In genomic region chr19:56811590-56811989, GRCm38 (mm10) we compare ENCODE assay signal across 9 mouse cellular contexts. TPM values are rescaled to one million over a fixed set of nuclear protein-coding genes. Genes with fewer than 3 reads are reported as not detected.
A peak's percentile ranks its signal among the peaks of the same experiment; 100 is the strongest.
DNase-seq lines count a peak whose midpoint lies in the region; ATAC-seq and TF ChIP-seq lines count a peak whose summit lies in the region.
"Had no signal": no experiment of that assay in that cellular context is flagged by ENCODE, and none has a peak within 500 bp of the region (broad histone marks: within the 10 kb centered on the region; RNA-seq: fewer than 3 reads in every experiment).

No protein-coding gene starts in this region.

- peaks cover 10% of the 10 kb centered on the region for H3K4me1 ChIP-seq in intestine, embryonic 16.5 days (ENCODE audit: control insufficient read depth, insufficient read depth, low read length)
- H3K4me1 ChIP-seq in liver, embryonic 14.5 days (replicated peaks; ENCODE audit: control insufficient read depth in 2 of 2, insufficient read depth in 2 of 2, low read length in 1 of 2): peaks cover 0 to 5% of the 10 kb centered on the region in 2 experiments; a peak in 1 of 4 replicates

- no peaks in the 10 kb centered on the region for H3K27me3 ChIP-seq in intestine, embryonic 16.5 days (replicated peaks; ENCODE audit: control insufficient read depth, insufficient read depth, low read length)
- H3K27me3 ChIP-seq in liver, embryonic 14.5 days (ENCODE audit: control insufficient read depth, insufficient read depth, low read length): no peaks in the 10 kb centered on the region
- H3K27me3 ChIP-seq: heart, embryonic 15.5 days had no signal

- no peak overlapping the region for H3K27ac ChIP-seq in gastrocnemius, adult 2 months
- H3K27ac ChIP-seq in intestine, embryonic 16.5 days (ENCODE audit: low read length): no peak overlapping the region
- H3K27ac ChIP-seq in liver, embryonic 14.5 days: no peak overlapping the region
- H3K27ac ChIP-seq: heart, embryonic 15.5 days had no signal

- peak; percentile 49 for TF ChIP-seq EP300 in liver, embryonic 14.5 days (IDR thresholded peaks at IDR 0.05; ENCODE audit: low read depth)

- DNase-seq in CD4-positive, CD25-positive, alpha-beta regulatory T cell, adult 2 months (ENCODE audit: low read depth, low spot score): peak; percentile 34
- DNase-seq in thymus, postnatal 4 days: peak; percentile 46
- no peak for DNase-seq in thymus, postnatal 0 days (ENCODE audit: low spot score)
- peak; percentile 68 for DNase-seq in gastrocnemius, adult 2 months
- DNase-seq in liver, embryonic 14.5 days (ENCODE audit: low read depth in 3 of 3, low spot score in 3 of 3): peak in 2 of 3 experiments; percentile 33 to 48
- DNase-seq in retina, postnatal 1 day: peak; percentile 62

- H3K4me2 ChIP-seq in intestine, embryonic 16.5 days (ENCODE audit: low read depth, low read length): no peak overlapping the region
- no peak overlapping the region for H3K4me2 ChIP-seq in liver, embryonic 14.5 days (ENCODE audit: low read depth)
- H3K4me2 ChIP-seq: heart, embryonic 15.5 days had no signal

- intact Hi-C loops in gastrocnemius, adult 2 months (cut with DNase I): loop anchor here (10.0 kb wide), 2 partner anchors 387 to 553 kb away; partner anchors contain the start of gene Fam160b1

- no peak for ATAC-seq in CD4-positive, CD25-positive, alpha-beta regulatory T cell, adult 4 months
- peak; percentile 62 for ATAC-seq in intestine, embryonic 16.5 days
- ATAC-seq in liver, embryonic 14.5 days (ENCODE audit: insufficient read depth): peak; percentile 86

- 39% methylated on average over 9 of the region's 9 CpGs for WGBS in intestine, embryonic 16.5 days
- 8% methylated on average over 9 of the region's 9 CpGs for WGBS in liver, embryonic 14.5 days (ENCODE audit: insufficient replicate concordance)

- H3K9me3 ChIP-seq in intestine, embryonic 16.5 days (ENCODE audit: control insufficient read depth, low read length): no peaks in the 10 kb centered on the region
- H3K9me3 ChIP-seq in liver, embryonic 14.5 days (ENCODE audit: control insufficient read depth, low read length): no peaks in the 10 kb centered on the region
- H3K9me3 ChIP-seq: heart, embryonic 15.5 days had no signal

- H3K4me3 ChIP-seq in gastrocnemius, adult 2 months: no peak overlapping the region
- H3K4me3 ChIP-seq in intestine, embryonic 16.5 days (ENCODE audit: low read length): no peak overlapping the region
- no peak overlapping the region for H3K4me3 ChIP-seq in liver, embryonic 14.5 days (ENCODE audit: insufficient read depth in 1 of 2, low read depth in 2 of 2, low read length in 2 of 2)
- H3K4me3 ChIP-seq: heart, embryonic 15.5 days had no signal

- H3K36me3 ChIP-seq in intestine, embryonic 16.5 days (ENCODE audit: control insufficient read depth, insufficient read depth, low read length): peaks cover 7% of the 10 kb centered on the region; the same call in 1 of the 2 replicates
- peaks cover 12% of the 10 kb centered on the region for H3K36me3 ChIP-seq in liver, embryonic 14.5 days (replicated peaks; ENCODE audit: control insufficient read depth, insufficient read depth, low read depth)

- TF ChIP-seq CTCF in gastrocnemius, adult 2 months (IDR thresholded peaks at IDR 0.05): peak; percentile 70
- peak; percentile 88 for TF ChIP-seq CTCF in liver, embryonic 14.5 days (IDR thresholded peaks at IDR 0.05; ENCODE audit: low read depth)

- no peak overlapping the region for H3K9ac ChIP-seq in intestine, embryonic 16.5 days (ENCODE audit: low read depth, low read length)
- H3K9ac ChIP-seq in liver, embryonic 14.5 days (replicated peaks): no peak overlapping the region
- H3K9ac ChIP-seq: heart, embryonic 15.5 days had no signal

RNA-seq across cellular contexts. Expression of gene Ccdc186, which starts 10.4 kb away (rescaled TPM):
- 10 to 100 TPM; 11.1 to 13.1 TPM for polyA plus RNA-seq in CD4-positive, CD25-positive, alpha-beta regulatory T cell, adult 4 months (2017; shearing (Covaris generic))
- 13.7 and 14.5 TPM in 2 replicates for polyA plus RNA-seq in thymus, postnatal 0 days (2015; fragmentation: Nextera tagmentation; extraction: Ambion mirVana)
- 10 to 100 TPM; 23.1 to 26.7 TPM for total RNA-seq in gastrocnemius, adult 2 months (2021)
- polyA plus RNA-seq in intestine, embryonic 16.5 days (2015; fragmentation: Nextera tagmentation; extraction: Ambion mirVana): 10.5 and 12.9 TPM in 2 replicates
- polyA plus RNA-seq in liver, embryonic 14.5 days (2012; rRNA removed): 1.5 and 2.3 TPM in 2 replicates
- 4.9 and 5.1 TPM in 2 replicates for polyA plus RNA-seq in liver, embryonic 14.5 days (2014; fragmentation: Nextera tagmentation; extraction: Ambion mirVana)

RNA-seq across cellular contexts. Expression of gene Tdrd1, which starts 14.4 kb away (rescaled TPM):
- not detected for polyA plus RNA-seq in CD4-positive, CD25-positive, alpha-beta regulatory T cell, adult 4 months (2017; shearing (Covaris generic))
- 0.06 and 0.12 TPM in 2 replicates for polyA plus RNA-seq in thymus, postnatal 0 days (2015; fragmentation: Nextera tagmentation; extraction: Ambion mirVana)
- total RNA-seq in gastrocnemius, adult 2 months (2021): not detected
- 0.71 and 0.82 TPM in 2 replicates for polyA plus RNA-seq in intestine, embryonic 16.5 days (2015; fragmentation: Nextera tagmentation; extraction: Ambion mirVana)
- polyA plus RNA-seq in liver, embryonic 14.5 days (2012; rRNA removed): under 0.01 and 0.02 TPM in 2 replicates
- 0.05 TPM in 1 of 2 replicates, not detected in the other for polyA plus RNA-seq in liver, embryonic 14.5 days (2014; fragmentation: Nextera tagmentation; extraction: Ambion mirVana)
